Mouse (Mus musculus) gastrocnemius, adult 8-10 months (tissue): ENCODE results near the gene Hyal1. TPM values are rescaled to one million over a fixed set of nuclear protein-coding genes. Genes with fewer than 3 reads are reported as not detected.
"Not testable (repeated sequence)": the region's sequence is repeated elsewhere in the genome, so short reads cannot be mapped to it uniquely, and the experiment has no call there.

ENCODE experiments used
- DNase-seq, 2 experiments: peaks; one replicate each; pipeline ENCODE4 v3.0.0; 2022; ENCODE audit warnings: low spot score in 2 of 2
- total RNA-seq, 4 experiments: library from RNA; stranded (reverse); gene quantifications; 2 replicates each; pipeline ENCODE4 v1.2.4; 2022

Hyal1 gene
- total RNA-seq, 4 experiments from 2014 or later, result 1.4 to 2.7 (median 1.9) TPM

- DNase-seq, result no peak
These were observed 26.1 kb upstream of the Hyal1 start for GRCm38 (mm10) chr9:107550491-107551116.

- DNase-seq, result peak in 1 of 2 experiments; percentile 58
These were observed 25.4 kb upstream of the Hyal1 start, which contains the start of gene Rassf1 for GRCm38 (mm10) chr9:107551117-107551889. Gene Rassf1 (plus strand): TSS chr9:107551555.

GRCm38 (mm10) chr9:107551890-107552355, 24.8 kb upstream of the Hyal1 start:
- no peak for DNase-seq

DNA sequence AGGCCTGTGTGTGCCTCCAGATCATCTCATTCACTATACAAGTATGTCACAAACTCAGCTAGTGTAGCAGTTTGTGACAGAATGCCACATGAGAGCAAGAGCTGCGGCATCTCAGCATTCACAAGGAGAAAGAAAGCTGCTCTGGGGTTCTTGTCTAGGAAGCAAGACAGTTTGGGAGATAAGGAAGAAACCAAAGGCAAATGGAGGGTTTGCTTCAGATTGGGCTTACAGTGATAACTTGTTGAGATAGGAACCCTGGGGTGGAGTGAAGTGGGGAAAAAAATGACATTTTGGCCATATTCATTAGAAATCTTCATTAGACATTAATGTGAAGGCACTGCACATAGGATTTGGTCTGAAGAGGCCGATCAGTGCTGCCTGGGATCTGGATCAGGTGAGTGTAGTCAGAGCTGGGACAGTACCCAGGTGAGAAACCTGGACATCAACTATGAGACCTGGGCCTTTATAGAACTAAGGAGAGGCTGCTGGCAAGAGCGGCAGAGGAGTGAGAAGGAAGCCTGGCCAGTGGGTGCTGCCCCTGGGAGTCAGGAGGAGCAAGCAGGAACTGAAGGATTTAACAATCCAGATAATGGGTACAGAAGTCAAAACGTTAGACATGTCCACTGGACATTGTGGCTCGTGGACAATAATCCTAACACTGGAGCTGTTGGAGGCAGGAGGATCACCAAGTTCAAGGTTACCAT, 23.9 kb upstream of the Hyal1 start:
- no peak for DNase-seq

- DNase-seq, result no peak
These were observed 23.0 kb upstream of the Hyal1 start for GRCm38 (mm10) chr9:107553541-107554318.

DNA sequence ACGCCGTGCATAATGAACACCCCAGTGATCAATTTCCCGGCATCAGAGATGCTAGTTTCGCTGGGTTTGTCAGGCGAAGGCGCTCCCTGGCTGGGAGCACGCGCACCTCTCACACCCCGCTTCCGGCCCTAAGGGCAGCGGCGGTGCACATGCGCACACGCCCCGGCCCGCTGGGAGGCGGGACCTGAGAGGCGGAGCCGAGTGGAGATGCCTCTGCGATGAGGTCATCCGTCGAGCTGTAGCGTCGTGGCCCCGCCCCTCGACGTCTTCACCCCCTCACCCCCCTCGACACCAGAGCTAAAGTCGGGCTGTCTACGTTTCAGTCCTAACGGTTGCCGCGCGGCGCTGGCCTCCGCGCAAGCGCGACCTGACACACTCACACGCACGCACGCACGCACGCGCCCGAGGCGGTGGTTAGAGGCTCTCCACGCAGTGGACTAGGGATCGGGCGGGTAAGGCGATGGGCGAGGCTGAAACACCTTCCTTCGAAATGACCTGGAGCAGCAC, 22.4 kb upstream of the Hyal1 start:
- DNase-seq, result peak; percentile 91 to 95

DNA sequence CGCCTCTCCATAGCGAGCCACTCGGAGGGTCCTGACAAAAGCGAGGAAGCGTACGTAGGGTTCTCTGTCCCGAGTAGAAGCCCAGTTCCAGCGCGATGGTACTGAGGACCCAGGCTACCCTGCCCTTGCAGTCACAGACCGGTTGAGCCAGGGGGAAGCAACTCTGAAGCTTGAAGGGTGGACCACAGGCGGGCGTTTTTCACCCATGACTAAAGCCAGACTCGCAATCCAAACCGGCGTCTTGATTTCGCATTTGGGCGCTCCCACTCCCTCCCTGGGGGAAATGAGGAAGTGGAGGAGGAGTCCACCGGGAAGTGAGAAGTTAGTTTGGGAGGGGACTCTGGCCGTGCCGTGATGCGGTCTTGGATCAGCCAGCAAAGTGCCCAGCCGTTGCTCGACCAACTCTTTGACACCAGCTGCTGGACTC, 21.7 kb upstream of the Hyal1 start:
- peak; percentile 55 to 57 for DNase-seq

DNA sequence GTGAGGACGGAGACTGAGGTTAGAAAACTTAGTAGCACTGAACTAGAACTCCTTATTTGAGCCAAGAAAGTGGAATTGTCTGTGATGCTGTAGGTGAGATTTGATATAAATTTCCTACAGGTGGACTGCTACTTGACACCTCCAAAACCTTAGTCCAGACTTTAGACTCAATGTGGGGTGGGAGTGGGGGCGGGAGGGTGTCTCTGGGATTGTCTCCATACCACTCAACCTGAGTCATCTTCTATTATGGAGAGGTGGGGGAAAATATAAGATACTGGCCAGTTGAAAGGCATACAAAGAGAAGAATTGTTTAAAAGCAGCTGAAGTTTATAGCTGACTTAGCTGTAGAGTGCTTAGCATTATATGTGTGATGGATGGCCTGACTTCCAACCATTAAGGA, 21.0 kb upstream of the Hyal1 start:
- DNase-seq, result no peak

GRCm38 (mm10) chr9:107556346-107556745, 20.4 kb upstream of the Hyal1 start:
- no peak for DNase-seq

DNA sequence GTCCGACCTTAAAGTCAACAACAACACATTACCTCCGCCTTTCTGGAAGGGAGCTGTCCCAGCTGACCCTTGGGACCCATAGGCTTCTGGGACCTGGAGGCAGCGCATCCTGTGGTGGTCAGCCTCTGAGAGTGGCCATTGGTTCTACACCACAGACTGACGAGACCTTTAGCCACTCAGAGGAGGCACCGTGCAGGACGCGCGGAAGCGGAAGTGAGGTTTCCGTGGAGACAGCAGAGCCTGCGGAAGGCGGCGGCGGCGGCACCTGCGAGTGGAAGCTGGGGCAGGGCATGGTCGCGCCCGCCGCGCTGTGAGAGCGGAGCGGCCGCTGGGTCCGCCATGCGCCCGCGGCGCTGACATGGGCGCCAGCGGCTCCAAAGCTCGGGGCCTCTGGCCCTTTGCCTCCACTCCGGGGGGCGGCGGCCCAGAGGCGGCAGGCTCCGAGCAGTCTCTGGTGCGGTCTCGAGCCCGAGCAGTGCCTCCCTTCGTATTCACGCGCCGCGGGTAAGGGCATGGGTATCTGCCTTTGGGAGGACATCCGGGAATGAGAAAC, 13.6 kb upstream of the Hyal1 start, which contains the start of gene Tusc2:
TSS of gene Tusc2 (plus strand) at position 227 of the 553 bp plus-strand sequence.
- DNase-seq, result peak; percentile 91

- DNase-seq, result not testable (repeated sequence)
These were observed 11.2 kb upstream of the Hyal1 start for GRCm38 (mm10) chr9:107565556-107565955.

GRCm38 (mm10) chr9:107566041-107566709, 10.6 kb upstream of the Hyal1 start:
- peak; percentile 68 to 70 for DNase-seq

- no peak for DNase-seq
These were observed 9.9 kb upstream of the Hyal1 start for GRCm38 (mm10) chr9:107566855-107567254.

DNA sequence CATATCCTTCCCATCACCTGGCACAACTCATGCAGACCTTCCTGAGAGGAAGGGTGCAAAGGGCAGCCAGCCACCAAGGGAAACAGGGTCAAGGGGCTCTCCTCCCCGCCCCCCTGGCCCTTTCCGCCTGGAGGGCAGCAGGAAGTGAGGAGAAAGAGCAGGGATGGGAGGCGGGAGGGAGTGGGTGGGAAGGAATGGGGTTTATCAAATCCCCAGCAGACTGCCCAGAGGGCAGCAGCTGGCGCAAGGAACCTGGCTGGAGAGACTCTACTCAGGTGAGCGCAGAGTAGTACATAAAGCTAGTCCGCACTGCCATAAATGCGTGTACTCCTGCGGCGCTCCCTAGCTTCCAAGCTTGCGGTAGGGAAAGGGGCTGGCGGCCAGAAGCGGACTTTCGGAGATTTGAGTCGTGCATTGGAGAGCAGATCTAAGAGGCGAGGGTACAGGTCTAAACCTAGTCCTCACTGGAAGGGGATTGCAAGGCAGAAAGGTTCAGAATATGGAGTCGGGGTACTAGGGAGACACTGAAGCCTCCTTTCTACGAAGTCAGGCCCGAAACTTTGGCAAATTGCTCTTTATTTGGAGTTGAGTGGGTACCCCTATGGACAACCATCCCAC, 8.9 kb upstream of the Hyal1 start, which contains the start of gene Hyal2:
TSS of gene Hyal2 (plus strand) at position 244 of the 618 bp plus-strand sequence.
- no peak for DNase-seq

DNA sequence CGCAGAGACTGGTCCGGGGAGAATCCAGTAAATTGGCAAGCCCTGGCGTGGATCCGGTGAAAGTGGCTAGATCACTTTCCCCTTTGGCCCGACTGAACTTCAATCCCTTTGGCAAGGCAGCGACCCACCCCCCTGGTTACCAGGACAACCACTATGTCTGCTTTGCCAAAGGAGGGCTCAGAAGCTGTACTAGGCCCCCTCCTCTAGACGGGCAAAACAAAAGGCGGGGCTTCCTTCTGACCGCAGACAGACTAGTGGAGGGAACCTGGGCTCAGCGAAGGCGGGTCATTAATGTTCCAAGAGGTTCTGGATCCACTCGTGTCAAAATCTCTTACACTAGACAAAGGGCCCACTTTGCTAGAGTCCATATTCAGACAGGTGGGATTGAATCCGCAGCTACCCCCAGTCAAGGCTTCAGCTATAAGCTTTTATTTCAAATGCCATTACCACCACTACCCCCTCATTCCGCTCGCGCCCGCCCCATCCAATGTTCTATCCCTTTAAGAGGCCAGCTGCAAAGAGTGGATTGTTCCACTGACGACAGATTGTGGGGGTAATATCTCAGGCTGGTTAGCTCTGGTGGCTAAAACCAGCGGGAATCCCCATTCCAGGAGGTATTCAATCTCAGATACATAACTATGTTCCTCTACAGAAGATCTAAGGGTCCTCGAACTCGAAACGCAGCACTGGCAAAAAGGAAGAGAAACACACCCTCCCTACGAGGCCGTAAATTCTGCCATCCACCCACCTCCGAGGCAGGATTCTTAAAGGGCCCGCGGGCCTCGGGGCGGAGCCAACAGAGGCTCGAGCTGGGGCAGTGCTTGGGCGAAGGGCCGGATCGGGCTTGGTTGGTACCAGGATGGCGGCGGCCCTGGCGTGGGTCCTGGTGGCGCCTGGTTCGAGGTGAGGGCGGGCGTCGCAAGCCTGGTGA, 8.1 kb upstream of the Hyal1 start:
- DNase-seq, result peak; percentile 78 to 86

- DNase-seq, result no peak
These were observed 7.5 kb upstream of the Hyal1 start for GRCm38 (mm10) chr9:107569270-107569669.

GRCm38 (mm10) chr9:107570016-107570415, 6.7 kb upstream of the Hyal1 start:
- no peak for DNase-seq

- no peak for DNase-seq
These were observed 5.9 kb upstream of the Hyal1 start for GRCm38 (mm10) chr9:107570845-107571244.
